Mouse (Mus musculus) induced T-regulatory cell, adult 2 months (primary cell): ENCODE results near the gene Cnp.

Experiments used
- DNase-seq: peaks from one replicate; pipeline ENCODE4 v3.0.0-alpha.2; 2012; ENCODE audit warnings: low read depth

Cnp gene

DNA sequence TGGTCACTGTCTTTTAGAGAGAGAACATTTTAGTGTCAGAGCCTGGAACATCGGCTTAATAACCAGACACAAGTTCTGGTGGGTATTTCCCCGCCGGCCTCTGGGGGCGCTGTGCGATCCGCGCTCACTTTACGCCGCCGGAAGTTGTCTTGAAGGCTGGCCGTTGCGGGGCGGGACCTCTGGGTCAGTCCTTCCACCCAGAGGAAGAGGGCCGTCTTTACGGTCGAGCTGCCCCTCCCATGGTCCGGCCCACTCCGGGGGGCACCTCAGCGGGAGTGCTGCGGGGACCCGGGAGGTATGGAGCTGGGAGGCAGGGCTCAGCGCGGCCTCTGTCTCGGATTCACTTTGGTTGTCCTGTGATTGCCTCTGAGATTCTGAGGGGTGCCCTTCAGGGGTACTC, 48.0 kb downstream of the Cnp start:
- DNase-seq: peak; percentile 95

DNA sequence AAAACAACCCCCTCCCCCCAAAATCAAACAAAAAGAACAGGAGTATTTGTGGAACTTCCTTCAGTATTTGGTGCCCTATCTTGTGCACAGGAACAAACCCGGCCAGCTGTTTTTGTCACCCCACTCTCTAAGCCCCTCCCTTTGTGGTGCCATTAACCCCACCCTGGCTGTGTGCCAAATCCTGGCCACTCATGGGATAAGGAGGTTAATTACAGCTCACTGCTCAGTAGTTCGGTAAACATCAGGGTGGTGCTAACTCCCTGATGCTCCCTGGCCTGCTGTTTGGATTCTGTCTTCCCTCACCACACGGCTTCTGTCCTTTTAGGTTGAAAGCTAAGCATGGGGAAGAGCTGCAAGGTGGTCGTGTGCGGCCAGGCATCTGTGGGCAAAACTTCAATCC, 49.2 kb downstream of the Cnp start:
- peak; percentile 49 for DNase-seq

DNA sequence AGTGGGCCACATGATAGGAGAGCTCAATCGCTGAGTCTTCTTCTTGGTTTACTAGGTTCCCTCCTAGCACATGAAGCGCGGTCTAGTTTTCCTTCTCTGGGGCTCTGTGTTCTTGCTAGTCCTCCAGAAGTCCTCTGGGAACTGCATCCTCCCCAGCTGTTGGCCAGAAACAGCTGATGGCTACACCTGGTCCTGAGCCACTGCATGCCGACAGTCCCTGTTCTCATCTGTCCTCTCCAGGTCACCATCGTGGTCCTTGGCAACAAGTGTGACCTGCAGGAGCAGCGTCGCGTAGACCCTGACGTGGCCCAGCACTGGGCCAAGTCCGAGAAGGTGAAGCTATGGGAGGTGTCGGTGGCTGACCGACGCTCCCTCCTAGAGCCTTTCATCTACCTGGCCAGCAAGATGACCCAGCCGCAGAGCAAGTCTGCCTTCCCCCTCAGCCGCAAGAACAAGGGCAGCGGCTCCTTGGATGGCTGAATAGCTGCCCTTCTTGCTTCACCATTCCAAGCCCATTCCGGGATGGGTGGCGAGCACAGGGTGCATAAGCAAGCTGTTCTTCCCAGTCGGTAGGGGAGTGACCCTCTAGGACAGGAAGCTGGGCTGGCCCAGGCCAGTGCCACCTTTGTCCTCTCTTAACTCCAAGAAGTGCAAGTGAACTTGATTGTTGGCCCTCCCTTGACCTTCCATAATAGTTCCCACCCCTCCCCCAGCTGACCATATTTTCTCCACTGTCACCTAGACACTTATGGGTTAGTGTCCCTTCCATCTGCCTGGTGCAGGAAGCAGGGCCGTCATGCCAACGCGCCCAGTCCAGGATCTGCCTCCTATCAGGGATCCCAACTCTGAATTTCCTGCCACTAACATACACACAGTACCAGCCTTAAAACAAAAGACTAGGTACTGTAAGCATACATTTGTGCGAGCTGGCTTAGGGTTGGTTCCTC, 51.3 kb downstream of the Cnp start:
- DNase-seq: no peak

DNA sequence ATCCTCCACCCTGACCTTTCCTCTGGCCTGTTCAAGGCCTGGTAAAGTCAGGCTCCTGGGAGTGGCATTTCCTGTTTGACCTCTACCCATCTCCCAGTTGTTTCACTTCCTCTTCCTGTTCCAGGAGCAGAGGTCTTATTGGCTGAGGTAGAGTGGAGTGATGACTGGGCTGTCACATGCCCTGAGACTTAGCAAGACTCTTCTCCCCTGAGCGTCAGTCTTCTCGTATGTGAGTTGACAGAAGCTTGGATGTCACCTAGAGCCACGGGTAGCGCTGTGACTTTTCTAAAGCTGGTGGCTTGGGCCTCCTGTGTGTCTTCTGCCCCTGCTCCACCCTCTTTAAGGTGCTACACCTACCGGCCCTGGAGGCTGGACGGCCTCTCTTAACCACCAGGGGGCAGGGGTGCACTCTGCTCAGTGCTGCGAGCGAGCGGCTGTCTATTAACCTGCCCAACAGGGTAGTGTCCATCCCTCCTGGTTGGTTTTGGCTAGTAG, 52.0 kb downstream of the Cnp start:
- DNase-seq: peak; percentile 84

DNA sequence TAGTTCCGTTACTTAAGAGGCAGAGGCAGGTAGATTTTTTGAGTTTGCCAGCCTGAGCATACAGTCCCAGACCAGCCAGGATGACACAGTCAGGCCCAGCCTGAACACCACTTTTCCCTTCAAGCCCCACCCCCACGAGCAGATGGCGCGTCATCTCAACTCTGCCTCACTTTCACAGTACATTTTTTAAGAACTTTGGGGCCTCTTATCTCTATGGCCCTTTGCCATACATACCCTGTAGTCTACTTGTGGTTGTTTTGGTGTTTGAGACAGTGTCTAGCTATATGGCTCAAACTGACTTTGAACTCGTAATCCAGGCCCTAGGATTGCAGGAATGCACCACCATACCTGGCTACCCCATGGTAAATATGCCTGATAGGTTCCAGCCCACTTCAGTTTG, 53.4 kb downstream of the Cnp start:
- no peak for DNase-seq

DNA sequence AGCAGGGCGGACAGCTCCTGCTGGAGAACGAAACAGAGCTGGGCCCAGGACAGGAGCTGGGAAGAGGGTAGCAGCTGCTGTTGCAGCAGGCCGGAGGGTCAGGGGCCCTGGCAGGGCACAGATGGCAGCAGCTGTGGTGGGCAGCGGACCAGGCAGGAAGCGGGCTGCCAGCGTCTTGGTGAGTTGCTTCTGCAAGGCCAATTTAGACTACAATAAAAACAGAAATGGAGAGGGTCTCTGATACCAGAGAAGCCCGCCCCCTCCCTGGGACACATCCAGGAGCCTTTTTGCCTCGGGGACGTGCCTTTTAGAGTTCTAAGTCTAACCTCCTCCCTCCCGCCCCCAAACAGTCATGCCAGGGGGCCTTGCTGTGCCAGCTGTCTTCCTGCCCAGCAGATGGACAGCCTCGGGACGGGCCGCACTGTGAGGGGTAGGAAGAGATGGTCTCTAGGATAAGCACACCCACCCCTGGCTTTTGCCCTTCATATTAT, 54.2 kb downstream of the Cnp start:
- DNase-seq: no peak

DNA sequence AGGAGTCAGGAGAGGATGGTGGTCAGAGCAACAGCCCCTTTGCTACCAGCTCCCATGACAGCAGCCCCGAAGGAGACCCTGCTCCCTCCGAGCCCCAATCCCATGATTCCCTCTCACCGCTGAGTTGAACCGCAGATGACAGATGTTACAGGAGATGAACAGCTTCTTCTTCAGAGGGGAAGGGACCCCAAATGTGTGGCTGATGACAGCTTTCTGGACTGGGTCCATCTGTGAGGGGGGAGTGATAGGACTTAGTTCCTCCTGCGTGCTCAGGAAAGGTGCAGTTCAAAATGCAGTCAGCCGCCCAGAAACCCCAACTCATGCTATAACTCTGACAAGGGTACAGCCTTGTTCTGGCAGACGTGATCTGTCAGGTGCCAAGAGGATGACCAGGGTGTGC, 59.8 kb downstream of the Cnp start:
- no peak for DNase-seq

DNA sequence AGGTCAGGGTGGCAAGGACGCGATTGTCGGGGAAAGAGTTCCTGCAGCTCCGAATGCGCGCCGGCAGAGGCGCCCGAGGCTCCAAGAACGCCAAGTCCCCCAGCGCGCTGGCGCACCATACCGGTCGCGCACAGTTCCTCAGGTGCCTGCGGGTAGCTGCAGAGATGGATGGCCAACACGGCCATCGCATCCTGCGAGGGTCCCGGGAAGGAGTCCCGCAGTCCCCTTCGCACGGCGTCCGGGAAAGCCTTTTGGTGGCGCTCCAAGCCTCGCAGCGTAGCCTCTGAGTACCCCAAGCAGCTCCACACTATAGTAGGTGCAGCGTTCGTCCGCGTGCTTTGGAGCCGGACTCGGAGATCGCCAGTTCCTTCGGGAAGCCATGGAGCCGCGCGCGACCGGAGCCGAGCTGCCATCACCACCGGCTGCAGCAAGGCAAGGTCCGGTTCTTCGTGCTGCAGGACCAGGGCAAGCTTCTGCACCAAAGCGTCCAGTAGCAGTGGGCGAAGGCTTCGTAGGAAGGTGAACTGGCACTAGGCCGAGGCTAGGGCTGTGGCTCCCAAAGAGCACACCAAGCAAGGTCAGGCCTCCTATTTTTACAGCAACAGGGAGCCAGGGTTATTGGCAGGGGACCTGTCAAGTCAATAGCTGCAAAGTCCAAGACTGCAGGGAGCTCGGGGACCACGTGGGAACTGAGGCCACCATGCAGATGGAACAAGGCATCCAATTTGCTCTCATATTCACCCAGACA, 65.6 kb downstream of the Cnp start:
- DNase-seq: peak; percentile 48
